Mouse (Mus musculus) spleen, adult 2 months (tissue): ENCODE data around the gene Erg.

Experiments
- CTCF ChIP-seq: fragments of 200-500 bp; IDR thresholded peaks from 2 replicates; pipeline ENCODE4 v1.5.1; 2011; ENCODE audit warnings: mild to moderate bottlenecking, inconsistent platforms; ENCODE audit not compliant: insufficient read depth, insufficient read length, insufficient replicate concordance; ENCODE audit errors: extremely low read depth
- POLR2A ChIP-seq: fragments of 200-500 bp; IDR thresholded peaks from 2 replicates; pipeline ENCODE4 v1.6.1; 2011; ENCODE audit warnings: low read depth, low read length, inconsistent platforms

DNA sequence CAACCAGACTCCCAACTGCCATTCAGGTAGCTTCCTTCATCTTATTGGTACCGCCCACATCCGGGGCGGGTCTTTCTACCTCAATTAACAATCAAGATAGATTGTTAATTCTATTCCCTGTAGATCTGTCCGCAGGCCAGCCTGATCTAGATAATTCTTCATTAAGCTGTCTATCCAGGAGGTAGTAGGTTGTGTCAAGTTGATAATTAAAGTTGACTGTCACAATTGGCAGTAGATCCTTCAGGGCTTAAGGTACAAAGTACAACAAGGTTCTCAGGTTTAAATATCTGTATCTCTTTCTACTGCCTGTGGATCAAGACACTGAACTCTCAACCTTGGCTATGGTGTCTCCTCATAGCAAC lies 14.8 kb upstream of the Erg start:
- no peak for TF ChIP-seq CTCF
- no peak for TF ChIP-seq POLR2A
